Comparison of ENCODE assay signal across 8 mouse cellular contexts in genomic region chr17:29882885-29883284, GRCm38 (mm10).
DNase-seq lines count a peak whose midpoint lies in the region; ATAC-seq lines count a peak whose summit lies in the region.

No protein-coding gene starts in this region.

- H3K9me3 ChIP-seq in liver, embryonic 13.5 days (replicated peaks), result peaks cover 7% of the 10 kb centered on the region; the same call in 1 of the 2 replicates
- H3K9me3 ChIP-seq in neural tube, embryonic 12.5 days, result no peaks in the 10 kb centered on the region

- intact Hi-C loops in heart, postnatal 25 days (cut with DNase I), result loop anchor here (1.0 to 10.0 kb wide), 4 partner anchors 178 to 572 kb away; no protein-coding TSS in a partner anchor

- no peak overlapping the region for H3K4me2 ChIP-seq in liver, embryonic 13.5 days
- H3K4me2 ChIP-seq in neural tube, embryonic 12.5 days (replicated peaks), result peak overlapping the region; percentile 99

- no peak overlapping the region for H3K9ac ChIP-seq in liver, embryonic 13.5 days
- H3K9ac ChIP-seq in neural tube, embryonic 12.5 days, result 0 out of 2 replicates have a peak overlapping the region, but pooled peaks have one; percentile 21

- peaks cover 29% of the 10 kb centered on the region for H3K4me1 ChIP-seq in liver, embryonic 13.5 days (replicated peaks)
- peaks cover 56% of the 10 kb centered on the region for H3K4me1 ChIP-seq in neural tube, embryonic 12.5 days

- no peak overlapping the region for H3K27ac ChIP-seq in liver, embryonic 13.5 days
- no peak overlapping the region for H3K27ac ChIP-seq in neural tube, embryonic 12.5 days

- no peak overlapping the region for H3K4me3 ChIP-seq in liver, embryonic 13.5 days (replicated peaks)
- H3K4me3 ChIP-seq in neural tube, embryonic 12.5 days, result no peak overlapping the region

- DNase-seq in heart, adult 8-10 months (ENCODE audit: low spot score), result peak; percentile 19
- DNase-seq in heart, postnatal 25 days (ENCODE audit: low spot score), result no peak
- peak; percentile 63 for DNase-seq in MN1 (ENCODE audit: low spot score)
- DNase-seq in heart, postnatal 4 days, result peak; percentile 83
- DNase-seq in liver, embryonic 13.5 days, result peak; percentile 41
- peak; percentile 73 for DNase-seq in thymus, postnatal 0 days (ENCODE audit: low spot score)

- ATAC-seq in common myeloid progenitor, adult 5-6 weeks (replicated peaks; ENCODE audit: low read depth, poor library complexity, severe bottlenecking), result peak; percentile 57
- ATAC-seq in liver, embryonic 13.5 days (ENCODE audit: low read depth), result no peak
- no peak for ATAC-seq in neural tube, embryonic 12.5 days (ENCODE audit: low FRiP score, low read depth)

- WGBS in liver, embryonic 13.5 days (ENCODE audit: insufficient replicate concordance), result 1% methylated on average over 5 of the region's 5 CpGs
- 3% methylated on average over 5 of the region's 5 CpGs for WGBS in neural tube, embryonic 12.5 days

- H3K27me3 ChIP-seq in liver, embryonic 13.5 days, result peaks cover 49% of the 10 kb centered on the region
- H3K27me3 ChIP-seq in neural tube, embryonic 12.5 days (replicated peaks), result peaks cover 30% of the 10 kb centered on the region

- no peaks in the 10 kb centered on the region for H3K36me3 ChIP-seq in liver, embryonic 13.5 days
- H3K36me3 ChIP-seq in neural tube, embryonic 12.5 days, result no peaks in the 10 kb centered on the region
